Mouse (Mus musculus) liver, postnatal 0 days (tissue): ENCODE results near the gene Ssh3. TPM values are rescaled to one million over a fixed set of nuclear protein-coding genes. Genes with fewer than 3 reads are reported as not detected.

Experiments
- ATAC-seq: fragments of 200-750 bp; cut with Nextera tagmentation; 2 replicates; pipeline ENCODE4 v1.8.0; 2017; ENCODE audit warnings: mild to moderate bottlenecking, moderate library complexity
- DNase-seq: peaks from one replicate; pipeline ENCODE4 v3.0.0-alpha.2; 2016
- H3K27ac ChIP-seq: fragments of 300-500 bp; sonication (generic); 2 replicates; pipeline ENCODE4 v1.5.1; 2014; ENCODE audit warnings: antibody characterized with exemption, moderate library complexity, mild to moderate bottlenecking, low read depth
- H3K27me3 ChIP-seq: fragments of 300-500 bp; sonication (generic); 2 replicates; pipeline ENCODE4 v1.6.1; 2014; ENCODE audit warnings: low read length, control low read depth, mixed read lengths; ENCODE audit not compliant: insufficient read depth
- H3K36me3 ChIP-seq: fragments of 300-500 bp; sonication (generic); replicated peaks from 2 replicates; pipeline ENCODE4 v1.6.1; 2014; ENCODE audit warnings: mild to moderate bottlenecking, control low read depth, low read length, moderate library complexity, mixed read lengths; ENCODE audit not compliant: insufficient read depth
- H3K4me1 ChIP-seq: fragments of 300-500 bp; sonication (generic); 2 replicates; pipeline ENCODE4 v1.6.1; 2014; ENCODE audit warnings: antibody characterized with exemption, mild to moderate bottlenecking, control low read depth; ENCODE audit not compliant: insufficient read depth
- H3K4me2 ChIP-seq: fragments of 300-500 bp; sonication (generic); 2 replicates; pipeline ENCODE4 v1.6.1; 2014; ENCODE audit warnings: low read depth, mild to moderate bottlenecking, low read length, moderate library complexity, mixed read lengths
- H3K4me3 ChIP-seq: fragments of 300-500 bp; sonication (generic); 2 replicates; pipeline ENCODE4 v1.5.1; 2014; ENCODE audit warnings: low read depth, low read length
- H3K9ac ChIP-seq: fragments of 300-500 bp; sonication (generic); replicated peaks from 2 replicates; pipeline ENCODE4 v1.6.1; 2014; ENCODE audit warnings: mild to moderate bottlenecking, moderate library complexity
- H3K9me3 ChIP-seq: fragments of 300-500 bp; sonication (generic); 2 replicates; pipeline ENCODE4 v1.6.1; 2016; ENCODE audit warnings: mild to moderate bottlenecking, control low read depth, low read length, mixed read lengths
- CTCF ChIP-seq: sonication (generic); IDR thresholded peaks from 2 replicates; pipeline ENCODE4 v1.5.1; 2016; ENCODE audit warnings: antibody characterized with exemption, low read depth
- EP300 ChIP-seq: IDR thresholded peaks from 2 replicates; pipeline ENCODE4 v1.6.1; 2016; ENCODE audit warnings: antibody characterized with exemption, low read depth, mild to moderate bottlenecking
- WGBS: fragments of 180-500 bp; shearing (Covaris S2); extraction: QIAGEN DNeasy Blood & Tissue Kit; methylation state at CpG from one replicate; pipeline ENCODE4 v1.1.7; 2014; ENCODE audit not compliant: insufficient replicate concordance; 5-methylcytosine and 5-hydroxymethylcytosine counted together
- microRNA-seq: library from miRNA; unstranded; fragments of <30 nt; microRNA quantifications from one replicate; pipeline ENCODE4, GENCODE M21; 2016
- polyA plus RNA-seq: library from polyadenylated mRNA; unstranded; fragments of >200 nt; fragmentation: Nextera tagmentation; extraction: Ambion mirVana; gene quantifications from 2 replicates; pipeline ENCODE4 v1.2.1, GENCODE M21; 2015

Gene Ssh3
- polyA plus RNA-seq, 1 experiment from 2014 or later: 3.3 TPM

GRCm38 (mm10) chr19:4214071-4214770, 54.8 kb downstream of the Ssh3 start, which contains the start of the genes Clcf1 and AC109138.7:
Clcf1 (plus strand) TSS chr19:4214238.
AC109138.7 (plus strand) TSS chr19:4214357.
- no peaks in the 10 kb centered on the region for H3K36me3 ChIP-seq
- TF ChIP-seq EP300: no peak
- TF ChIP-seq CTCF: no peak
- no peaks in the 10 kb centered on the region for H3K9me3 ChIP-seq
- peak within 1 kb of the TSS; percentile 90 for H3K4me2 ChIP-seq
- whole genome bisulfite sequencing: under 1% methylated on average over 46 of the region's 49 CpGs
- peaks cover 61% of the 10 kb centered on the region for H3K27me3 ChIP-seq
- H3K4me1 ChIP-seq: peaks cover 41% of the 10 kb centered on the region
- H3K9ac ChIP-seq: peak within 1 kb of the TSS; percentile 79
- ATAC-seq (peak; percentile 54), DNase-seq (peak; percentile 59)
- peak within 1 kb of the TSS; percentile 50 for H3K27ac ChIP-seq
- H3K4me3 ChIP-seq: peak within 1 kb of the TSS; percentile 67

- H3K4me1 ChIP-seq: peaks cover 41% of the 10 kb centered on the region
- peaks cover 61% of the 10 kb centered on the region for H3K27me3 ChIP-seq
- WGBS: 10% methylated on average over 9 of the region's 9 CpGs
- peak overlapping the region; percentile 50; the same call in 1 of the 2 replicates for H3K27ac ChIP-seq
- H3K4me3 ChIP-seq: peak overlapping the region; percentile 67
- no peaks in the 10 kb centered on the region for H3K36me3 ChIP-seq
- H3K9ac ChIP-seq: peak overlapping the region; percentile 79
- peak; percentile 67 for ATAC-seq
- H3K9me3 ChIP-seq: no peaks in the 10 kb centered on the region
- peak; percentile 61 for DNase-seq
- TF ChIP-seq CTCF (no peak), EP300 (no peak)
- H3K4me2 ChIP-seq: peak overlapping the region; percentile 90
These were observed 55.4 kb downstream of the Ssh3 start for GRCm38 (mm10) chr19:4213524-4213974.

DNA sequence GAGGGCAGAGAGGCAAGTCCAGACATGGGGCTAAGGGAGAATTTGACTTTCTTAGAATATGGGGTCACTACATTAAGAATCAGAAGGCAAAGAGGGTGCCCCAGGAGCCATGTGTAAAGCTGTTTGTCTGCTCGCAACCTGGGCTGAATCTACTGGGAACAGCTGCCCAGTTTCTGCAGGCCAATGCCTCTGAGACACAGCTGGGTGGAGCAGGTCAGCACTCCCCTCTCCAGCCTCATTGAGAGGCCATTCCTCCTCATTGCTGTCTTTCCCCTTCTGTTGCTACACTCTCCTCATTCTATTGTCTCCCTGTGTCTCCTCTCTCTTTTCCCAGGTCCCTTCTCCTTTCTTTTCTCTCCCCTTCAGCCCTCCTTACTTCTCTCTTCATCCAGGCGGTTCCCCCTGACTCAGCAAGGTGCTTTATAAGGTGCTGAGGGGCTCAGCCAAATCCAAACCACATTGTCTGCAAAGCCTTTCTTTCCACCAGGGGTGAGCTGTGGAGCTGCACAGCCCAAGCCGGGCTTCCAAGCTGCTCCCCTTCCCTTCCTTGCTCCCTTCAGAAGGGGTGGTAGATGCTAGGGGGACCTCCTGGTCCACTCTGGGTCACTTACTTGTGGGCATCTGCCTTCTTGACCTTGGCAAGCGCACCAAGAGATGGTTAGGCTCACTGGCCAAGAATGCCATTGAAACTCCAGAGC, 56.9 kb downstream of the Ssh3 start:
- Histone ChIP-seq H3K9ac (no peak overlapping the region), H3K36me3 (no peaks in the 10 kb centered on the region), H3K9me3 (no peaks in the 10 kb centered on the region), H3K4me2 (no peak overlapping the region), H3K4me1 (peaks cover 34% of the 10 kb centered on the region), H3K27me3 (peaks cover 57% of the 10 kb centered on the region), H3K27ac (no peak overlapping the region), H3K4me3 (no peak overlapping the region)
- no peak for DNase-seq
- no peak for TF ChIP-seq CTCF
- TF ChIP-seq EP300: no peak
- ATAC-seq: no peak
- 52% methylated on average over 4 of the region's 4 CpGs for WGBS

Small RNAs within 50 kb of the gene (microRNA-seq; reads per million reads assigned to microRNA genes)
- gene Gm26115 (not detected), gene Mir6985 (not detected)

Other genes with a start within 250 kb of the Ssh3 start
- 428 and 442 TPM in 2 replicates for gene Gstp1, start 231.2 kb downstream of the Ssh3 start, polyA plus RNA-seq
- 5.8 and 6.4 TPM in 2 replicates for gene Gstp2, start 223.2 kb downstream of the Ssh3 start, polyA plus RNA-seq
- gene Gstp3, start 209.6 kb downstream of the Ssh3 start, polyA plus RNA-seq: 64.5 and 67.3 TPM in 2 replicates
- 0.38 and 0.43 TPM in 2 replicates for gene Cabp2, start 187.6 kb downstream of the Ssh3 start, polyA plus RNA-seq
- gene Cdk2ap2, start 172.0 kb downstream of the Ssh3 start, polyA plus RNA-seq: 91.2 and 91.9 TPM in 2 replicates
- gene Pitpnm1, start 169.2 kb downstream of the Ssh3 start, polyA plus RNA-seq: 6.6 and 7.4 TPM in 2 replicates
- 23.1 and 26.8 TPM in 2 replicates for gene Aip, start 143.3 kb downstream of the Ssh3 start, polyA plus RNA-seq
- not detected in 2 replicates for gene Gpr152, start 129.4 kb downstream of the Ssh3 start, polyA plus RNA-seq
- gene Cabp4, start 125.1 kb downstream of the Ssh3 start, polyA plus RNA-seq: 0.11 and 0.15 TPM in 2 replicates
- gene Coro1b, start 120.6 kb downstream of the Ssh3 start, polyA plus RNA-seq: 63.0 and 64.4 TPM in 2 replicates
- 35.7 and 35.8 TPM in 2 replicates for gene Ptprcap, start 115.6 kb downstream of the Ssh3 start, polyA plus RNA-seq
- 22.1 and 23.0 TPM in 2 replicates for gene Rps6kb2, start 105.8 kb downstream of the Ssh3 start, polyA plus RNA-seq
- gene Carns1, start 93.7 kb downstream of the Ssh3 start, polyA plus RNA-seq: 0.73 and 0.90 TPM in 2 replicates
- gene Tbc1d10c, start 77.9 kb downstream of the Ssh3 start, polyA plus RNA-seq: 8.4 and 9.9 TPM in 2 replicates
- gene Ppp1ca, start 77.1 kb downstream of the Ssh3 start, polyA plus RNA-seq: 269 and 284 TPM in 2 replicates
- gene Rad9a, start 67.5 kb downstream of the Ssh3 start, polyA plus RNA-seq: 8.0 and 9.0 TPM in 2 replicates
- gene Clcf1, start 54.9 kb downstream of the Ssh3 start, polyA plus RNA-seq: 0.91 and 1.1 TPM in 2 replicates
- gene AC109138.7, start 54.8 kb downstream of the Ssh3 start, polyA plus RNA-seq: not detected in 2 replicates
- gene Pold4, start 37.3 kb downstream of the Ssh3 start, polyA plus RNA-seq: 28.5 and 31.1 TPM in 2 replicates
- 0.54 and 0.92 TPM in 2 replicates for gene Ankrd13d, start 14.0 kb upstream of the Ssh3 start, polyA plus RNA-seq
- 11.9 and 14.8 TPM in 2 replicates for gene Grk2, start 37.0 kb upstream of the Ssh3 start, polyA plus RNA-seq
- 7.8 and 8.5 TPM in 2 replicates for gene Kdm2a, start 129.1 kb upstream of the Ssh3 start, polyA plus RNA-seq
- 14.8 and 19.0 TPM in 2 replicates for gene Rhod, start 170.3 kb upstream of the Ssh3 start, polyA plus RNA-seq
- gene Syt12, start 208.3 kb upstream of the Ssh3 start, polyA plus RNA-seq: 0.15 and 0.19 TPM in 2 replicates
- gene 2010003K11Rik, start 229.4 kb upstream of the Ssh3 start, polyA plus RNA-seq: 5.8 and 7.6 TPM in 2 replicates
- 220 and 283 TPM in 2 replicates for gene Pcx, start 241.3 kb upstream of the Ssh3 start, polyA plus RNA-seq